Mouse (Mus musculus) frontal cortex, adult 2 months (tissue): Measurements from ENCODE around the gene Fam120a. TPM values are rescaled to one million over a fixed set of nuclear protein-coding genes. Genes with fewer than 3 reads are reported as not detected.

ENCODE experiments used
- DNase-seq, 2 experiments: peaks; one replicate each; pipeline ENCODE4 v3.0.0; 2022; ENCODE audit warnings: low spot score in 1 of 2; ENCODE audit errors: extremely low spot score in 1 of 2
- polyA plus RNA-seq: library from polyadenylated mRNA; depleted of rRNA; stranded (reverse); fragments of >200 nt; gene quantifications from 2 replicates; pipeline ENCODE4 v1.2.3, GENCODE M21; 2012

The Fam120a gene
- polyA plus RNA-seq, 1 experiment: 92.6 TPM

DNA sequence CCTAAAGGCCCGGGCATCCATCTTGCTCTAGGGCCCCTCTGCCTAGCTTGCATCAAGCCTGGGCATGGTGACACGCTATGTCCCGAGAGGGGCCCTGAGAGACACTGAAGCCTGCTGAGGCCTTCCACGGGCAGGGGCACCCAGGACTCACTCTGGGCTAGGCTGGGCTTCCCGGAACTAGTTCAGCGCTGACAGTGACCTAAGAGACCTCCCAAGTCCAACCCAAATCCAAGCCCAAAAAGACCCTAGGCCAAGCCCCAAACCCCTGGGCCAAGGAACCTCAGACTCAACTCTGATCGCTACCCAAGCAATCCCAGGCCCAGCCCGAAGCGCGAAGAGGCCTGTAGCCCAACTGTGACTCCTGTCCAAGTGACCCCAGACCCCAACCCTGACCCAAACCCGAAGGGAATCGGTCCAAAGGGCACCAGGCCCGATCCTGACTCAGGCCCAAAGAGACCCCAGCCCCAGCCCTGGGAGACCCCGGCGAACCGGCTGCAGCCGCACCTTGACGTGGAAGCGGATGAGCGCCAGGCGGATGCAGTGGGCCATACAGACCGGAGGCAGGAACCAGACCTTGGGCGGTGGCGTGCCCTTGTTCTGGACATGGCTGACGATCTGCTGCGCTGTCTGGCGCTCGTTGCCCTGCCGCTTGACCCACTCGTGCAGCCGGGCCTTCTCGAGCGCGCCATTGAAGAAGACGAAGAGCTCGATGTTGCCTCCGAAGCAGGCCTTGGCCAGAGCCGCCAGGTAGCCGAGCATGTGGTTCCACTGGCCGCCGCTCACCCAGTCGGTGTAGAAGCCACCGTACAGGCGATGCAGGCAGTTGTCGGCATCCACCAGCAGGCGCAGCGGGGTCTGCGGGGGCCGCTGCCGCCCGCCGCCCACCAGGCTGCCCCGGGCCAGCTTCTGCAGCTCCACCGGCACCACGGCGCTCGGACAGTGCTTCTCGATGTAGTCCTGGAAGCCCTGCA, 681 bp downstream of the Fam120a start:
- peak; percentile 15 to 51 for DNase-seq

DNA sequence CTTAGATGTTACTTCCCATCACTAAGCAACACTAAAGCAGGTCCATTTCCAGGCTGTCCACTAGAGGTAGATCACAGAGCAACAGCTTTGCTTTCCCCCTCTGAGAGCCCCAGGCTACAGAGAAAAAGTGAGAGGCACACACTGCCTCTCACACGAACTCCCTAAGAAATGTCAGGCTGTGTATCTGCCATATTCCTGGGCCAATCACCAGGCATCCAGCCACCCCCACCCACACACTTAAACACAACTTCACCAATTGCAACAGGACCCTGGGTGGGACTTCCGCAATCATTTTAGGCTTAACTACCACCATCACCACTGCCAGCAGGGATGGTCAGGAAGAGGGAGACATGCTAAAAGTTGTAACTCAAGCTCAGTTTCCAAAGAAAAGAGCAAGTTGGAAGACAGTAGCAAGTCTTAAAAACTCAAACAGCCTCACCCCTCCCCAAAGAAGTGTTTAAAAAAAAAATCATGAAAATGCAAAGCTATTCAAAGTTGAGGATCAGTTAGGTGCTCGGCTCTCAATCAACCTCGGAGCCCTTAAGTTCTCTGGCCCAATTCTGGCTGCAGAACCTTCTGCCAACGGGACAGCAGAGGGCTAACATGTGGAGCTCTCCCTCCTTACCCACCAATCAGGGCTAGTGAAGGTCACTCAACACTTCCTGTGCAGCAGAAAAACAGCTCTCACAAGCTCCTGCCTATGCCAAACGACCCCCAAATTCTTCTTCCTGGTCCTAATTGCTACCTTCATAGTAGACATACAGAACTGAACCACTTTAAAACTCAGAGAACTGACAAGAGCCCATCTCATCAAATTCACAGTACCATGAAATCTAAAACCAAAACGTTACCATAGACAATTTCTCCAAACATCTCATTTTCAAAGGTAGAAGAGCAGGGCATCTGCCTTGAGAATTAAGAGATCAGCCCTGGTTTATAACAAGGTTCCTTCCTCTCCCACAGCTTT, 2.0 kb downstream of the Fam120a start:
- peak; percentile 70 to 79 for DNase-seq

DNA sequence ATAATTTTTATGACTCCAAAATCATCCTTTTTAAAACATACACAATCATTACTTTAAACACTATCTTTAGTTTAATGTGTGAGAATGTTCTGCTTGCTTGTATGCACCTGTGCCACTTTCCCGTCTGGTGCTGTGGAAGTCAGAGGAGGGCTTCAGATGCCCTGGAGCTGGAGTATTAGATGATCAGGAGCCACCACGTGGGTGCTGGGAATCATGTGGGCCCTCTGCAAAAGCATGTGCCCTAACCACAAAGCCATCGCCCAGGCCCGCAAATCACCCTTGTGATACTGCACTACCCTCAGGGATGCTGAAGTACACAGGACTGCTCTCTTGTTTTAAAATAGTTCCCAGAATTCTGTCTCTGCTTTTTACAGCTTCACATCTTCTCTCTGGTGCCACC, 3.0 kb downstream of the Fam120a start:
- no peak for DNase-seq

DNA sequence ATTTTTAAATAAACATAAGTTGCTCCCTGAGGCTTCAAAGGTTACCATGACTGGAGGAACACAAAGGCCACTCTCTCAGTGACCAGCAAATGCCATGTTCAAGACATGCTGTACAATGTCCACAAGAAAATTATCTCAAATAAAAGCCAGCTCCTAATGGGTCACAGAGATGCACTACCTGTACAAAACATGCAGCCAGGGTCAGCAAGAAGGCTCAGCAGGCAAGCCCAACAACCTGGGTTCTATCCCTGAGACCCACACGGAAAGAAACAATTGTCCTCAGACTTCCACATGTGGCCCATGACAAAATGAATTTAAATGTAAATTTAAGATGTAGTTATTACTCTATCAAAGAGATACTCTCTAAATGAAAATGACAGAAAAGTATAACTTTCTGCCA, 4.7 kb downstream of the Fam120a start:
- DNase-seq: no peak

DNA sequence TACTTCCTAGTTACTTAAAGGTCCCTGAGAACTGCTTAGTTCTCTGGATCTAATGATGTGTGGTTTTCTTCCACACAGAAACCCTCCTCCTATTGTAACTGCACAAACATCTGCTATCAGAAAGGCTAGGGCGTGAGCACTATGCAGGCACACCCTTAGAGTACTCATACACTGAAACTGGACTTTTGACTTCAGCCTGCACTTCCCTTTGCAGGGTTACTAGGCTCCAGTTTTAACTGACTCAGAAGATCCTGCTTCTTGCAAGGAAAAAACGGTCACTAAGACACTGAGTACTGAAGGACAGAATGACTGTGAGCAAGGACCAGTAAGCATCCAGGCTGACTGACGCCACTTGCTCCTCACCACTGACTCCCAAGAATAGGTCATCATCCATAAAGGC, 5.3 kb downstream of the Fam120a start:
- DNase-seq: no peak

DNA sequence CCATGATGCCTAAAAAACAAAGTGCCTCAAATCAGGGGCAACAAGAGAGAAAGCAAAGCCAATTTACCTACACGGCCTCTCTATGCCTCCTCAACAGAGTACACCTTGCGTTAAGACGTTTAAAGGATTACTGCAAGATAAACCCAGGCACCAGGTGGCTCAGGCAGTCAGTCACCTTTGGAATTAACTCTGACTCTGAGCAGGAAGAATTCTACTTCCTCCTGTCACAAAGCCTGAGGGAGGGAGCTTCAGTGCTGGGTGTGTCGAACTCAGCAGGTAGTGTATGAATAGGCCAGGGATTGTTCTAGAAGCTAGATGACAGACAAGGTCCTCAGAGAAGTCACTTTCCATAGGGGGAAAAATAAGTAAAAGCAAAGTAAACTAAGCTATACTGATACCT, 9.2 kb downstream of the Fam120a start:
- no peak for DNase-seq

DNA sequence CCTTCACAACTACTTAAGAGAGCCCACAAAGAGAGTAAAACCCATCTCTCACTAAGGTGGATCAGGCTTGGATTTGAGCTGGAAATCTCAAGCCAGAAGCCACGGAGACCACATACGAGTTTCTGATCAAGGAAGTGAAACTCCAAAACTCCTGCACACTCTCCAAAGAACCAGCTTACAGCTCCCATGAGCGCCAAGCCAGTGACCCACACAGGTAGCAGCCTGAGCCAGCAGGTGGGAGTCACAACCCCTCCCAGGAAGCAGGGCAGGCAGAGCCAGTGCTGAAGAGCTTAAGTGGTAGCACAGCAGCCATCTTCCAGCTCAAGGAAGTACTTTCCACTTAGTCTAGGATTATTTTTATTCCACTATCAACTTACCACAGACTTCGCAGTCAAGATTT, 13.0 kb downstream of the Fam120a start:
- DNase-seq: no peak

DNA sequence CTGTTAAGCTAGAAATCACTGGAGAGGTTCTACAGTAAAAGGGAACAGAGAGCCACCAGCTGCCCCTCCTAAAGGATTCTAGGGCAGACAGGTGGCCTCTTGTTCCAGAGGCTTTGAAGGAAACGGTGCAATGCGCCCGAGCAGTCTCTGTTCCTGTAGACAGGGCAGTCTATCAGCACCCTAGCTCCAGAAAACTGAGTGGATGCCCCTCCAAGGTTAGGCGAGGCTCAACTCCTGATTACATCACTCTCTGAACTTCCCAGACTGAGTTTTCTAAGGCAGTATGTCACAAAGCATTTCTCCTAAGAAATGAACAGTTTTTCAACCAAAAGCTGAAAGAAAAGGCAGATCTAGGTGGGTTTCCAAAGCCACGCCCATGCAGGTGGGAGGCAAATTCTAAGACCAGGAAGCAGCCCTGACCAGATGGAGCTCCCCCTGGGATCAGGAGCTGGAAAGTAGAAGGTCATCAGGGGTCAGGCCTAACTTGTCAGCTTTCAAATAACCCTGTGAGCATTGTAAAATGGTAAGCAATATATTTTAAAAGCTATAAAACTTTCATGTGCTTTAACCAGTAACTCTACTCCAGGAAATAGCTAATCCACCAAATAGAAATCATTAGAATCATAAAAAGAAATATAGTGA, 17.1 kb downstream of the Fam120a start:
- no peak for DNase-seq

DNA sequence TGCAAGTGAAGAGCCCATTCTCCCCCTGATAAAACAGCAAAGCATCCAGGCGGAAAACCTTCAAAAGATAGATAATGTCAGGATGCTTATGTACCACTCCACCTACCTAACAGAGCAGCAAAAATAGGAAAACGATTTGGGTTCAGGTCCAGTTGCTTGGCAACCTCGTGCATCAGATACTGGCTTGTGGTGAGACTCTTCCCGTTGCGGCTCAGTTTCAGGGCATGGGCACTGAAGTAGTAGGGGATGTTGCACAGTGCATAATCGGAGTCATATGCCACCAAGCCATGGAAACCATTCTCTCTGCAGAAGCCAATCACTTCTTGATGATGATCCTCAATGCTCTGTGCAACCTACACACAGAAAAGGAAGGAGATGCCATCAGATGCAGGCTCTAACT, 18.9 kb downstream of the Fam120a start:
- DNase-seq: peak in 1 of 2 experiments; percentile 30

DNA sequence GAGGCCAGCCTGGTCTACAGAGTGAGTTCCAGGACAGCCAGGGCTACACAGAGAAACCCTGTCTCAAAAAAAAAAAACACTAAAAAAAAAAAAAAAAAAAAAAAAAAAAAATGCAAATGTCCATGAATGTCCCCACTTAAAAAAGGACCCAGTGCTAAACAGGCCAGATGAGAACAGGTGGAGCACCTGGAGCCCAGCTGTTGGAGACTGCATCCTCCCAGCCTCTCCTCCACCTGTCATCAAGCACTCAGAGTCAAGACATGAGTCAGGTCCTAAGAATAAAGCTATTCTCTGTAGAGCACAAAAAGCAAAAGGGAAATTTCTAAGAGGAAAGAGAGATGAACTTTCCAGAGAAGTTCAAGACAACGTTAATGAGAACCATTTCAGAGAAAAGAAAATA, 23.2 kb downstream of the Fam120a start:
- DNase-seq: no peak

DNA sequence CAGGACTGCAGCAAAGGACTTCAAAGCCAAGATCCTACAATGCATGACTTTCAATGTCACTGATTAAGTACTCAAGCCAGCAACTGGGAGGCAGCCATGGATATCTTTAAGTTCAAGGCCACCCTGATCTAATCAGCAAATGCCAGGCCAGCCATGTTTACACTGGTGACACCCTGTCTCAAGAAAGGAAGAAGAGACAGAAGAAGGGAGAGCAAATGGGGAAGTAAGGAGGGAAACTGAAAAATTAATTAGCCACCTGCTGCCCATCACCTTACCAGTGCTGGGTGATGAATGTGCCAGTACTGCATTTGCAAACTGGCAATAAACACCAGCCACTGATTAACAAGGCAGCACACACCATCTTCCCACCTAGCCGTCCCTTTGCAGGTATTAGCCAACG, 25.3 kb downstream of the Fam120a start:
- DNase-seq: no peak

DNA sequence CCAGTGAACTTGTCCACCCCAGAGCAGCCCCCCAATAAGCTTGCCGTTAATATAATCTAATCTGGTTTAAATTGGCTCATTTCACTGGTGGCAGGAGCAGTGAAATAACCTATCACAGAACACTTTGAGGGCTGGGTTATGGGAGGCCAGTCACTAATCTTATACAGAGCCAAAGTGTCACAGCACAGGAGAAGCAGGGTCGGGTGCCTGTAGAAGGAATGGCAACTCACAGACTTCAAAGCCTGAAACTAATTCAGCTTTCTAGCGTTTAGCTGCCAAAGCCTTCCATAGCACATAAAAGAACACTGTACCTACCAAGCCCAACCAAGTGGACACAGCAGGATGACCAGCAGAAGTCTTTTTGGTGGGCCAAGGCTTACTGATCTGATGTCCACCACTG, 26.0 kb downstream of the Fam120a start:
- no peak for DNase-seq

DNA sequence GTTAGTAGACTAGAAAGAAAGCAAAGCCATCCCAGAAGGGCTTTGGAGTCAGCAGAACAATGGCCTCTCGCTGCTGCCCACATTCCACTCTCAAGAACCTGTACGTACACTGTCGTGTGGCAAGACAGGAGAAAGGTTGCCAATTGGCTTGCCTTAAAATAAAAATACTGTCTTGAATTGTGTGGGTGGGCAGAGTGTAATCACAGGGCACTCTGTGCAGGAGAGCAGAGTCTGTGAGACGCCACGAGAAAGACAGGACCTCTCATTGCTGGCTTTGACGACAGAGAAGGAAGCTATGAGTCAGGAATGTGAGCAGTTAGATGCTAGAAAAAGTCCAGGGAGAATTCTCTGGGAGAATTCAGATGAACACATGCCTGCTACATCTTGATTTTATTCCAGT, 33.2 kb downstream of the Fam120a start:
- peak in 1 of 2 experiments; percentile 47 for DNase-seq

DNA sequence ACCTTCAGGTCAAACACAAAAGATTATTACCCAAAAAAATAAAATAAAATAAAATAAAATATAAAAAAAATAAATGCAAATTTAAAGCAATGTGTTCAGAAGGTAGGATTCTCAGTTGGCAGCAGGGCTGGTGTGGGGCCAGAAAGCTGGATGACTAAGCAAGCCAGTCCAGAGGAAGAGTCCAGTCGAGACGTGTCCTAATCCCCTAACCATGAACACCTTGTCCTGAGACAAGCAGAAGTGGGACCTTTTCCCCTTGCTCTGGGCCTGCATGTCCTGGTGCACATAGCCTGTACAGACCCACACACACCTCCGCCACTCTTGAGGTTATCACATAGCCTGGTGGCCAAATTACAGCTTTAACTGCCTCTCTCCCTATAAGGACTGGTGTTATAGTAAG, 35.1 kb downstream of the Fam120a start:
- DNase-seq: no peak

DNA sequence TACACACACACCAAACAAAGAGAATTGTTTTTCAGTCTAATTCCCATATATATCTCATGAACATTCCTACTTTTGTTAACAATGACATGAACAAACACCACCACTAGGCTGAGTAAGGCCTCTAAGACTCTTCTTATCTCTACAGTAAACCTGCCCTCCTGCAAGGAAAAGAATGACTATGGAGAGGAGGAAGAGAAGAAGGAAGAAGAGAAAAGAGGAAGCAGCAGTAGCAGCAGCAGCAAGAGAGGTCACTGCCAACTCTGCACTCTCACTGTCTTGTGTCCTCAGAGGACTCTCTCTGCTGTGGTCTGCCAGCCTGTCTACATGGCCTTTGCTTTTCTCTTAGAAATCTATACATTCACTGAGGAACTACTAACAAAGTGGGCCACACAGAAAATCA, 36.1 kb downstream of the Fam120a start:
- no peak for DNase-seq

DNA sequence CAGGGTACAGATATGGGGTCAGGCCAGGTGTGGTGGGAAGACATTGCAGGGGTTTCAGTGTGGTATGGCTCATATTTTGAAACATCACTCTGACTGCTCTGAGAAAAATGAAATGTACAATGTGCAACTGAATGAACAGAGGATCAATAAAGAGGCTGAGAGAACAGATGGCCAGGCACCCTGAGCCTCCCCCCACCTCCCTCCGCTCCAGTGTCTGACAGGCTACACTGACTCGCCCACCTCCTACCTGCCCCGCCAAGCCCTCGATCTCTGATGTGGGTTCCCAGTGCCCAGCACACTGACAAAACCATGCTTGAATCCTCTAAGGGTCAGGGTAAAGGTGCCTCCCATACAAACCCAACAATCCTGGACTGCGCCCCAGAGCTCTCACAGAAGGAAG, 36.6 kb downstream of the Fam120a start:
- no peak for DNase-seq

DNA sequence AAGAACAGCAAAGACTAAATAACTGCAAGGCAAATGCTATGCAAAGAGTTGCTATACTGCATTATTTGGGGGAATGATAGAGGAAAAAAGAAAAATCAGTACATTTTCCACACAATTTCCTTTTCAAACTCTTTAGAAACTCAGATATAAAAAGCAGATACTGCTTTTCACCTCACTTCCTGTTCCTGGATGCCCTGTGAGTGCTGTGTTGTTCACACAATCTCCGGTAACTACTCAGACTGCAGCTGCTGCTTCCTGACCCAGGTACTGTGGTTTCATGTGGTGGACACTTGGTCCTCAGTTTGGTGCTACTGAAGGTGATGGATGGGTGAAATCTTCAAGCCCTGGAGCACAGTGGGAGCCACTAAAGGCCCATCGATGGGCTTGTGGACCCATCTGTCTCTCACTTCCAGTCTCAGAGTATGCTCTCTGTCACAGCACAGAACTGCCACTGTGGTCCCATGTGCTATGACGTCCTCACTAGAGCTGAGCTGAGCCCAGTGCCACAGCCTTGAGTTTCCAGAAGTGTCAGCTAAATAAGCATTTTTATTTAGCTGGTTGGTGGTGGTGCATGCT, 38.2 kb downstream of the Fam120a start:
- no peak for DNase-seq

DNA sequence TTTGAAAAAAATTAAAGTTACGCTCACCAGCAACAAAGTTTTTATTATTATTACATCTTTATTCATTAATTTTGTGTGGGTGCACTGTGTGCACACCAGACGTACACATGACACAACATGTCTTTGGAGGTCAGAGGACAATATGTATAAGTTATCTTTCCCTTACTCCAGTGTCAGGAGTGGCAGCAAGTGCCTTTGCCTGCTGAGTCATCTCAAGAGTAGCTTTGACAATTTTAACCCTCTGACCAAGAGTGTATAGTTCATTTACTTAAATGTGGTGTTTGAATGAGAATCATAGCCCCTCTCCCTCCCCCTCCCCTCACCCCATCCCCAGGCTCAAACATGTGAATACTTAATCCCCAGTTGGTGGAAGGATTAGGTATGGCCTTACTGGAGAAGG, 40.2 kb downstream of the Fam120a start:
- no peak for DNase-seq

DNA sequence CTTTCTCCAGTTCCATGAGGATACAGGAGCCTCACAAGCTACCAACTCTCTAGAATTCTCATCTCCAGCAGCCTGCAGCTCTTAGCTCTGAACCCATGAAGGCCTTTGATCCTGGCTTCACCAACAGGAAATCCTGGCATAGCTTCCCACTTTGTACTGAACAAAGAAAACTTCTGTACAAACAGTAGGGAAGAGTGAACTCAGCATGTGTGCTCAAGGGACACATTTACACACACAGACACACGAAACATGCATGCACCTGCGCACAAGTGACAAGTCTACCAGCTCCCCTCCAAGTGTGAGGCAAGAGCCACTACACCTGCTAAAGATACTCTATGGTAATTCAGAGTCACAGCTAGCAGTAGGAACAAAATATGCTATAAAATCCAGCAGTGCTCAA, 45.1 kb downstream of the Fam120a start:
- DNase-seq: no peak

DNA sequence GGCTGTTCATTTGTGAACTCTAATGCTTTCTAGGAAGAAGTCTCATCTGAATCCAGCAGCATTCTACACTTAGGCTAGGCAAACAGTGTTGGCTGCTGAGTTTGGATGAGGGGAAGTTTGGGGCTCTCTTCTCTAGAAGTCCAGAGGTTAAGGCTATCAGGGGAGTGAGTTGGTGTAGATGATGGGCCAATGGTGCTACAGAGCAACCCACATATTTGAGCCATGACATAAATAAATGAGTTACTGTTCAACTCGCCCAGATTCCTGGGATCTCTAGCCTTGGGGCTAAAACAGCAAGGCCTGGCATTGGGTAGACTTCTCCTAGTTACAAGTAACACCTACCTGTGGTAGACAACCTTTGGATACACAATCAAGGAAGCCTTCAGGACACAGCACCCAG, 46.6 kb downstream of the Fam120a start:
- no peak for DNase-seq
